Mouse (Mus musculus): Measurements from ENCODE around the gene Eepd1. TPM values are rescaled to one million over a fixed set of nuclear protein-coding genes. Genes with fewer than 3 reads are reported as not detected.
A peak's percentile ranks its signal among the peaks of the same experiment; 100 is the strongest.

The Eepd1 gene
- polyA plus RNA-seq, 2 experiments from 2014 or later = 0.31 to 0.80 TPM

- ATAC-seq = no peak
Measured at GRCm38 (mm10) chr9:25583621-25584020, 102.3 kb downstream of the Eepd1 start.

GRCm38 (mm10) chr9:25585614-25586013, 104.3 kb downstream of the Eepd1 start:
- ATAC-seq = no peak

GRCm38 (mm10) chr9:25588581-25588980, 107.2 kb downstream of the Eepd1 start:
- ATAC-seq = peak; percentile 68

- ATAC-seq = no peak
Measured at GRCm38 (mm10) chr9:25590740-25591139, 109.4 kb downstream of the Eepd1 start.

GRCm38 (mm10) chr9:25591390-25592354, 110.3 kb downstream of the Eepd1 start:
- ATAC-seq = peak; percentile 80

- peak; percentile 4 for ATAC-seq
Measured at GRCm38 (mm10) chr9:25592355-25592955, 111.1 kb downstream of the Eepd1 start.

GRCm38 (mm10) chr9:25624744-25625143, 143.4 kb downstream of the Eepd1 start:
- ATAC-seq = no peak

GRCm38 (mm10) chr9:25629531-25630099, 148.3 kb downstream of the Eepd1 start:
- ATAC-seq = no peak

Other genes starting within 250 kb of the Eepd1 start
- 100 to 1,000 TPM; 401 to 415 TPM for gene Sept7, start 229.1 kb upstream of the Eepd1 start, polyA plus RNA-seq (2017; shearing (Covaris generic))